Mouse (Mus musculus): ENCODE measurements around the gene Gpr108.

Gene Gpr108

DNA sequence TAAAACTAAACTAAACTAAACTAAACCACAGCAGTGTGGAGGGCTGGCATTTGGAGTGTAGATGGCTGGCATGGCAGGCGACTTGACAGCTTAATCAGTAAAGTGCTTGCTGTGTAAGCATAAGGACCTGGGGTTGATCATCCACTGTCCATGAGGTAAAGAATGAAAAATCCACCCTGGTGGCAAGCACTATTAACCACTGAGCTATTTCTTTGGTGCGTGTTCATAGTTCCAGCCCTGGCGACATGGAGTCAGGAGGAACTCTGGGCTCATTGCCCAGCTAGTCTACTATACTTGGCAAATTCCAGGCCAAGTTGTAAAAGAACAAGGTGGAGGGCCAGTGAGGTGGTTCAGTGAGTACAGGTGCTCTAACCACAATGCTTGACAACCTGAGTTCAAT lies 40.3 kb downstream of the Gpr108 start:
- no peak for DNase-seq (ENCODE audit: low spot score)

DNA sequence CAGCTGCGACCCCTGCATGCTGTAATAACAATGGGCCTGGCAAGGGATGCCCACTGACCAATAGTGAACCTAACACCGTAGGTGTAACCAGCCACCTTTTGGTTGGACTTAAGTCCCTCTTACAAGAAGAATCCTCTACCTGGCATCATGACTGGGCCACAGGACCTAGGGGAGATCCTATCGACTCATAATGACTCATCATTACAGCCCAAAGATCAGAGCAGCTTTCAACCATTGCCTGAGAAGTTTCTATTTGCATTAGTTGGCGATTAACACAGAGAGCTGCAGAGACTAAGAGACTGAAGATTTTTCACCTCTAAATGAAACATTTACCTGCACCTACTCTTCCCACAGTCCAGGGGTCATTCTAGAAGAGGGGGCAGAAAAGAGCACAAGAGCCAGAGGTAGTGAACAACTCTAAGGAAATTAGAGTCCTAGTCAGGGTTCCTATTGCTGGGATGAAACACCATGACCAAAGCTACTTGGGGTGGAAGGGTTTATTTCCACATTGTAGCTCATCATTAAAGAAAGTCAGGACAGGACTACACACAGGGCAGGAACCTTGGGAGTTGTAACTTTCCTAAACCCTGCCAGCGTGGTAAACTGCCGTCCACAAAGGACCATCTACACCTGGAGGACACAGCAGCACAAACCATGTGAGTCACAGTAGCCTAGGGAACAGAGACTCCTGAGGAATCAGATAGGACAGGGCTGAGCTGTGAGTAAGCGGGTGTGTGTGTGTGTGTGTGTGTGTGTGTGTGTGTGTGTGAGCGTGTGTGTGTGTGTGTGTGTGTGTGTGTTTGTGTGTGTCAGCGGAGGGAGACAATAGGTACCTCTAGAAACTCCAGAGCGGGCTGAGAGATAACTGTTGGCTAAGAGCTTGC lies 46.2 kb downstream of the Gpr108 start:
- no peak for DNase-seq (ENCODE audit: low spot score)

DNA sequence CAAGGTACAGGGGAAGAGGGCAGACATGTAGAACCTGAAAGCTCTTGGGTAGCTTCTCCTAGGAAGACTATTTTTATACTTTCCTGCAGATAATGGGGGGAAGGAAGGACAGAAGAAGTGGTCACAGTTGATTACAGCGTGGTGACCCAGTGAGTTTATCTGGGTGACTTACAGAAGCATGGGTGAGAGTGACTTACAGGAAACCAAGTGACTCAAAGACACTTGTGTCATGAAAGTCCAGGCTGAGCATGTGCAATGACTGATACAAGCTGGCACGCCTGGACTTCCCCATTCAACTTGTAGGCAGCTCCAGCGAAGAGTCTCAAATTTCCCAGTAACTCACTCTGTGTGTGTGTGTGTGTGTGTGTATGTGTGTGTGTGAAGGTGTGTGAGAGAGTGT lies 50.0 kb downstream of the Gpr108 start:
- DNase-seq (ENCODE audit: low spot score), result no peak

DNA sequence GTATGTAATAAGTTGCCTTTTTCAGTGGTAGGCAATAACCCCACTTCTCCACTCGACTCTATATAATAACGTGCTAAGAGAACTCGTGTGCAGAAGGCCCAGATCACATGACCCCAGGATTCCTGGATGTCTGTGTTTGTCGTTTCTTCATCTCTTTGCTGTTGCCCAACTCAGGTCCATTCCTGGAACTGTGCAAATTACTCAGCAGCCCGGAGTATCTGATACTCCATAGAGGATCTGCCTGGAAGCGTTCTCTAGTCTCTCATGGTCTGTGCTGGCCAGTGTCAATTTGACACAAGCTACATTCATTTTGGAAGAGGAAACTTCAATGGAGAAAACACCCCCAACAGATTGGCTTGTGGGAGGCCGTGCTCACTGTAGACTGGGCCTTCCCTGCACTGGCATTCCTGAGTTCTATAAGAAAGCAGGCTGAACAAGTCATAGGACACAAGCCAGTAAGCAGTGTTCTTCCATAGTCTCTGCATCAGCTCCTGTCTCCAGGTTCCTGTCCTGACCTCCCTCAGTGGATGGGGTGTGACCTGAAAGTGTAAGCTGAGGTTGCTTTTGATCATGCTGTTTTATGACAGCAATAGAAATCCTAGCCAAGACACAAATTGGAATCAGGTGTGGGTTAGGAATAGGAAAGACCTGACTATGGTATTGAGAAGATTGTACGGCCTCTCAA lies 52.8 kb downstream of the Gpr108 start:
- no peak for DNase-seq (ENCODE audit: low spot score)

DNA sequence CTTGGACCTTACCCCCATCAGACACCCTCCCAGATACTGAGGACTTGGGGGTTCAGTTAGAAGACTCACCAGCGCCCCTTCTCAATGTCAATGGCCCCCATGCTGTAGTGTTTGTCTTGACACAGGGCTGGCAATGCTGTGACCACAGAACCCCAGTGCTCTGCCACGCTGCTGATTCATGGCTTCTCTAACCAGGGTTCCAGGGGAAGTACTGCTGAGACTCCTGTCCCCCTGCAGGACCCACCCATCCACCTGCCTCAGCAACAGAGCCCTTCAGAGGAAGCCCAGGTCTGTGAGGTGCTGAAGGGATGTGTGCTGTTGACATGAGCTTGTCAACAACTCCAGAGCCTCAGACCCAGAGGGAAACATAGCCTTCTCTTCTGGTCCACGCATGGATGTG lies 53.5 kb downstream of the Gpr108 start:
- no peak for DNase-seq (ENCODE audit: low spot score)

DNA sequence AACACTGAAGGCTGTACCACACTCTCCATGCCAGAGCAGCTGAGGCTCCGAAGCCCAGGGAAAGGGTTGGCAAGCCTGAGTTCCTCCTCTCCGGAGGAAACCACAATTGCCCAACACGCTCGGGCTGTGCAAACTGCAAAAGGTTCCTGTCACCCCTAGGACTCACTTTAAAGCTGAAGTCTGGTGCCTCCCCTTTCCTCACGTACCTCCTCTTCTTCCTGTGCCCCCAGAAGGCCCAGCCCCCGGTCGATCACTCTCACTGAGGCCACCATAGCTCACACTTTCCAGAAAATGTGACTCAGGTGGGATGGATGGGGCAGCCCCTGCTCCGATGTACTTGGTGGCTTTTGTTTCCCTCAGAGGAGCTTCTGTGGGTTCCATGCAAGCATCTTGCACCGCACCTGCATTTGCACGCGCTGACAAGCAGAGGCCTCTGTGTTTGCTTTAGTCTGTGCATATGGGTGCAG lies 54.2 kb downstream of the Gpr108 start, which contains the start of gene Tnfsf14:
Tnfsf14 (minus strand) TSS at position 137 of the 467 bp plus-strand sequence.
- DNase-seq (ENCODE audit: low spot score), result no peak

DNA sequence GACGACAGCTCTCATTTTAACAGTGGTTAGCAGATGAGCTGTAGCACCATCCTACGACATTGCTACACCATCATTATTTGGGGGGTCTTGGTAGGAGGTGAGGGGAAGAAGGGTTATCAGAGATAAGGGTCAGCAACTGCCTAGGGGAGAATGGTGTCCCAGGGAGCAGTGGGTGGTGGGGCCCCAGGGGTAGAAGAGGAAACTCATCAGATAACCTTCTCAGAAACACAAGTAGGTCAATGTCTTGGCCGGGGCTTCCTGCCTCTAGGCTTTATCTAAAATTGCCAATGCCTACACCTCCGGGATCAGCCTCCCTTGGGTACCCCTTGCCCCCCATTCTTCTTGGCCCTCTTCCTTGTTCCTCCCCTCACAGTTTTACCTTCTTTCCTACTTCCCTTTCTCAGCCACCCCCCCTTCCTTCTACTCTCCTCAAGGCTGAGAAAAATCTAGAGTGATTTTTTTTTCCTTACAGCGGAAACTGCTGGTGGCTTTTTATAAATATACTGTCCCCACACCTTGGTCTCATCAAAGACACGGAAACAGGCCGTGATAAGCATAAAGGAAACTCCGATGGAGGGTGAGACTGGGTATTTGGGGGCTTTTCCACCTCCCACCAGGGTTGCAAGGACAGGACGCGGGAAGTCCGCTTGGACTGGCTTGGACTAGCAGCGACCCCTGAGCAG lies 59.6 kb downstream of the Gpr108 start:
- no peak for DNase-seq (ENCODE audit: low spot score)

DNA sequence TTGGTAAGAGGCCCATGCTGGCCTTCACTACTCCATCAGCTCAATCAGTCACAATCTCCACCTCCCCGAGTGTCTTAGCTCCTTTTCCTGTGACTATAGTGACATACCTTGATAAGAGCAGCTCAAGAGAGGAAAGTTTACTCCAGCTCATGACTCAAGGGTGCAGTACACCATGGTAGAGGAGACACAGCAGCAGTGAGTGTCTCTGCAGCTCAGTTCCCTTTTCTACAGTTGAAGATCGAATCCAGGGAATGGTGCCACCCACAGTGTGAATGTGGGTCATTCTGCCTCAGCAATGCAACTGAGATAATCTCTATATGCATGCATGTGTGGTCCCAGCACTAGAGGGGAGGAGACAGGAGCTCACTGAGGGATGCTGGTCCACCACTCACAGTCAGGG lies 62.6 kb downstream of the Gpr108 start:
- no peak for DNase-seq (ENCODE audit: low spot score)
